Mouse (Mus musculus): Measurements from ENCODE around the gene Ppm1l. TPM values are rescaled to one million over a fixed set of nuclear protein-coding genes. Genes with fewer than 3 reads are reported as not detected.

Ppm1l gene
- 9.4 and 11.4 TPM in 2 replicates for polyA plus RNA-seq (2011; ENCODE audit: insufficient read length, low read depth, missing spikeins)

GRCm38 (mm10) chr3:69316391-69317195 lies at the start of gene Ppm1l:
Gene Ppm1l, plus strand, starts transcription at chr3:69316861.
- Histone ChIP-seq H3K4me1 (ENCODE audit: control insufficient read depth, insufficient read depth, low read length) (no peaks in the 10 kb centered on the region), H3K4me3 (ENCODE audit: insufficient read depth, low read length) (peak within 1 kb of the TSS; percentile 95), H3K27ac (ENCODE audit: insufficient read depth, low read length) (peak within 1 kb of the TSS; percentile 78)
- no peak for TF ChIP-seq CTCF (IDR thresholded peaks at IDR 0.05; ENCODE audit: borderline replicate concordance, insufficient read depth, low read length)
- TF ChIP-seq POLR2A (IDR thresholded peaks at IDR 0.05; ENCODE audit: low read depth, low read length), result peak; percentile 56

GRCm38 (mm10) chr3:69271812-69272211 lies 44.8 kb upstream of the Ppm1l start:
- Histone ChIP-seq H3K4me1 (ENCODE audit: control insufficient read depth, insufficient read depth, low read length) (no peaks in the 10 kb centered on the region), H3K4me3 (ENCODE audit: insufficient read depth, low read length) (no peak overlapping the region)
- TF ChIP-seq CTCF (IDR thresholded peaks at IDR 0.05; ENCODE audit: borderline replicate concordance, insufficient read depth, low read length) (no peak), POLR2A (IDR thresholded peaks at IDR 0.05; ENCODE audit: low read depth, low read length) (no peak)

GRCm38 (mm10) chr3:69274018-69274663 lies 42.5 kb upstream of the Ppm1l start:
- H3K27ac ChIP-seq (ENCODE audit: insufficient read depth, low read length), result no peak overlapping the region
- H3K4me1 ChIP-seq (ENCODE audit: control insufficient read depth, insufficient read depth, low read length), result no peaks in the 10 kb centered on the region
- no peak overlapping the region for H3K4me3 ChIP-seq (ENCODE audit: insufficient read depth, low read length)
- TF ChIP-seq CTCF (IDR thresholded peaks at IDR 0.05; ENCODE audit: borderline replicate concordance, insufficient read depth, low read length) (no peak), POLR2A (IDR thresholded peaks at IDR 0.05; ENCODE audit: low read depth, low read length) (no peak)

More at GRCm38 (mm10) chr3:69271812-69272211, 44.8 kb upstream of the Ppm1l start:
- no peak overlapping the region for H3K27ac ChIP-seq (ENCODE audit: insufficient read depth, low read length)

- no peak overlapping the region for H3K27ac ChIP-seq (ENCODE audit: insufficient read depth, low read length)
- no peak for TF ChIP-seq POLR2A (IDR thresholded peaks at IDR 0.05; ENCODE audit: low read depth, low read length)
- no peak overlapping the region for H3K4me3 ChIP-seq (ENCODE audit: insufficient read depth, low read length)
- no peaks in the 10 kb centered on the region for H3K4me1 ChIP-seq (ENCODE audit: control insufficient read depth, insufficient read depth, low read length)
These were observed 41.9 kb upstream of the Ppm1l start for GRCm38 (mm10) chr3:69274664-69275312.

- no peaks in the 10 kb centered on the region for H3K4me1 ChIP-seq (ENCODE audit: control insufficient read depth, insufficient read depth, low read length)
- no peak overlapping the region for H3K4me3 ChIP-seq (ENCODE audit: insufficient read depth, low read length)
- TF ChIP-seq POLR2A (IDR thresholded peaks at IDR 0.05; ENCODE audit: low read depth, low read length), result no peak
- no peak for TF ChIP-seq CTCF (IDR thresholded peaks at IDR 0.05; ENCODE audit: borderline replicate concordance, insufficient read depth, low read length)
- no peak overlapping the region for H3K27ac ChIP-seq (ENCODE audit: insufficient read depth, low read length)
These were observed 38.0 kb upstream of the Ppm1l start for GRCm38 (mm10) chr3:69278648-69279047.

GRCm38 (mm10) chr3:69282406-69282805 lies 34.3 kb upstream of the Ppm1l start:
- Histone ChIP-seq H3K4me3 (ENCODE audit: insufficient read depth, low read length) (no peak overlapping the region), H3K4me1 (ENCODE audit: control insufficient read depth, insufficient read depth, low read length) (no peaks in the 10 kb centered on the region), H3K27ac (ENCODE audit: insufficient read depth, low read length) (no peak overlapping the region)
- TF ChIP-seq CTCF (IDR thresholded peaks at IDR 0.05; ENCODE audit: borderline replicate concordance, insufficient read depth, low read length) (no peak), POLR2A (IDR thresholded peaks at IDR 0.05; ENCODE audit: low read depth, low read length) (no peak)

- TF ChIP-seq CTCF (IDR thresholded peaks at IDR 0.05; ENCODE audit: borderline replicate concordance, insufficient read depth, low read length) (no peak), POLR2A (IDR thresholded peaks at IDR 0.05; ENCODE audit: low read depth, low read length) (no peak)
- Histone ChIP-seq H3K4me1 (ENCODE audit: control insufficient read depth, insufficient read depth, low read length) (no peaks in the 10 kb centered on the region), H3K4me3 (ENCODE audit: insufficient read depth, low read length) (no peak overlapping the region), H3K27ac (ENCODE audit: insufficient read depth, low read length) (no peak overlapping the region)
These were observed 33.4 kb upstream of the Ppm1l start for GRCm38 (mm10) chr3:69283085-69283847.

GRCm38 (mm10) chr3:69289833-69290232 lies 26.8 kb upstream of the Ppm1l start:
- H3K4me1 ChIP-seq (ENCODE audit: control insufficient read depth, insufficient read depth, low read length), result peaks cover 4% of the 10 kb centered on the region; the same call in 1 of the 2 replicates
- TF ChIP-seq POLR2A (IDR thresholded peaks at IDR 0.05; ENCODE audit: low read depth, low read length) (no peak), CTCF (IDR thresholded peaks at IDR 0.05; ENCODE audit: borderline replicate concordance, insufficient read depth, low read length) (no peak)
- H3K27ac ChIP-seq (ENCODE audit: insufficient read depth, low read length), result no peak overlapping the region
- no peak overlapping the region for H3K4me3 ChIP-seq (ENCODE audit: insufficient read depth, low read length)

GRCm38 (mm10) chr3:69290294-69290693 lies 26.4 kb upstream of the Ppm1l start:
- no peak overlapping the region for H3K4me3 ChIP-seq (ENCODE audit: insufficient read depth, low read length)
- peaks cover 4% of the 10 kb centered on the region; the same call in 1 of the 2 replicates for H3K4me1 ChIP-seq (ENCODE audit: control insufficient read depth, insufficient read depth, low read length)
- H3K27ac ChIP-seq (ENCODE audit: insufficient read depth, low read length), result no peak overlapping the region
- TF ChIP-seq CTCF (IDR thresholded peaks at IDR 0.05; ENCODE audit: borderline replicate concordance, insufficient read depth, low read length), result no peak
- TF ChIP-seq POLR2A (IDR thresholded peaks at IDR 0.05; ENCODE audit: low read depth, low read length), result no peak
